Mouse (Mus musculus): ENCODE results near the gene Cisd2. TPM values are rescaled to one million over a fixed set of nuclear protein-coding genes. Genes with fewer than 3 reads are reported as not detected.

Cisd2 gene
- polyA plus RNA-seq, 1 experiment from 2014 or later = 41.6 TPM

DNA sequence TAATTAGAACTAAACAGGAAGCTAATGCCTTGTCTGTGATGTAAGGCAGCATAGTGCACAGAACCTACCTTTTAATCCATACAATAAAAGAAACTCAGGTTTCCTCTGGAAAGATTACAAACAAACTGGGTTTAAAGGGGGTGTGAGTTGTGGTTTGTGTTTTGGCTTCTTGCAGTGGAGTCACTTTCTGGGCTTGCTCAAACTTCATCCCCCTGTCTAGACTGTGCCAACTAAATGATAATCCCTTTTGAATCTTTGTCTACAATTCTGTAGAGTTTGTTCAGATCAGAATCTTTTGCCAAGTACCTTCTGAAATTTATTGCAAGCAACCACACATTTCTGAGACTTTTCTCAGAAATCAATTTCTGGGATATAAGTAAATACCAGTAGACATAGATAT is 21.2 kb upstream of the Cisd2 start:
- Histone ChIP-seq H3K27ac (ENCODE audit: low read depth, low read length) (no peak overlapping the region), H3K36me3 (ENCODE audit: control insufficient read depth, insufficient read depth) (no peaks in the 10 kb centered on the region), H3K9me3 (ENCODE audit: control insufficient read depth) (no peaks in the 10 kb centered on the region), H3K4me1 (replicated peaks; ENCODE audit: control insufficient read depth, insufficient read depth, low read length) (peaks cover 10% of the 10 kb centered on the region), H3K4me2 (replicated peaks; ENCODE audit: low read depth) (no peak overlapping the region), H3K27me3 (replicated peaks; ENCODE audit: control insufficient read depth, insufficient read depth, low read length) (no peaks in the 10 kb centered on the region), H3K9ac (ENCODE audit: low read depth, low read length) (no peak overlapping the region), H3K4me3 (ENCODE audit: low read depth, low read length) (no peak overlapping the region)
- no peak for TF ChIP-seq CTCF (IDR thresholded peaks at IDR 0.05; ENCODE audit: low read depth)
- ATAC-seq = no peak

DNA sequence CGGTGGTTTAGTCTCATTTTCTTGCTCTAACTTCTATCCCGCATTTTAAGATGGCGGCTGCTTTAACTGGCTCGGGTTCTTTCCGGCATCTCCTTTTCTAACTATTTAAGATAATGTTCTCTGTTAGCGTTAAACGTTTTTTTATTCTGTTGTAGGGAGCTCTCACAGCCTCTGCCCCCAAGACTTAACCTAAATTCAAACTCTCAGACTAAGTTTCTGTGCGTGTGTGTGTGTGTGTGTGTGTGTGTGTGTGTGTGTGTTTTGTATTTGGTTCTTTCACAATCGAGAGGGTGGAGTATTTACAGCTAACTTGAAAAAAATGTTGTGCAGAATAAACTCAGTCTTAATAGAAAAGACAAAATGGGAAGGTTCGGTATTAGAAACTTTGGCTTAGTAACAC is 16.9 kb upstream of the Cisd2 start:
- H3K27me3 ChIP-seq (replicated peaks; ENCODE audit: control insufficient read depth, insufficient read depth, low read length) = no peaks in the 10 kb centered on the region
- H3K4me1 ChIP-seq (replicated peaks; ENCODE audit: control insufficient read depth, insufficient read depth, low read length) = peaks cover 10% of the 10 kb centered on the region
- TF ChIP-seq CTCF (IDR thresholded peaks at IDR 0.05; ENCODE audit: low read depth) = no peak
- peak overlapping the region; percentile 66 for H3K4me2 ChIP-seq (replicated peaks; ENCODE audit: low read depth)
- peak overlapping the region; percentile 67 for H3K4me3 ChIP-seq (ENCODE audit: low read depth, low read length)
- H3K27ac ChIP-seq (ENCODE audit: low read depth, low read length) = peak overlapping the region; percentile 100; the same call in 1 of the 2 replicates
- ATAC-seq = no peak
- peak overlapping the region; percentile 96 for H3K9ac ChIP-seq (ENCODE audit: low read depth, low read length)
- H3K36me3 ChIP-seq (ENCODE audit: control insufficient read depth, insufficient read depth) = no peaks in the 10 kb centered on the region
- 10% methylated on average over 10 of the region's 10 CpGs for WGBS
- no peaks in the 10 kb centered on the region for H3K9me3 ChIP-seq (ENCODE audit: control insufficient read depth)

DNA sequence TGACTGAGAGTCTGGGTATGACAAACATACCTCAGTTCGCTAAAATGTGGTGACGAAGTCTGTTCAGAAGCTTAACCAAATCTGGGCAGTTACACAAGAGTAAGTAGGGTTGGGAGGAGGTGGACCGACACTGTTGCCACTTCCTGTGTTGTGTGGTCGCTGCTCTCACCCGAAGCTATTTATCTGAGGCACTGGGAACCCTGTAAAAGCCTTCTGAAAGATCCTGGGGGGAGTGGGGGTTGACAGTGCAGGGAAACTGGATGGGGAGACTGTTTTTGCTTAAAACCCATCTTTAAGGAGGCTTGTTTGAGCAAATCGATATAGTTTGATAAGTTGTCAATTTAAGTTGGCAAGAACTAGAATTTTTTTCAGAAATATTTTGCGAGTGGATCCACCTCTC is 16.5 kb upstream of the Cisd2 start:
- H3K36me3 ChIP-seq (ENCODE audit: control insufficient read depth, insufficient read depth) = no peaks in the 10 kb centered on the region
- peak overlapping the region; percentile 96 for H3K9ac ChIP-seq (ENCODE audit: low read depth, low read length)
- H3K27me3 ChIP-seq (replicated peaks; ENCODE audit: control insufficient read depth, insufficient read depth, low read length) = no peaks in the 10 kb centered on the region
- H3K9me3 ChIP-seq (ENCODE audit: control insufficient read depth) = no peaks in the 10 kb centered on the region
- ATAC-seq = no peak
- peak overlapping the region; percentile 66 for H3K4me2 ChIP-seq (replicated peaks; ENCODE audit: low read depth)
- peaks cover 10% of the 10 kb centered on the region for H3K4me1 ChIP-seq (replicated peaks; ENCODE audit: control insufficient read depth, insufficient read depth, low read length)
- TF ChIP-seq CTCF (IDR thresholded peaks at IDR 0.05; ENCODE audit: low read depth) = no peak
- H3K27ac ChIP-seq (ENCODE audit: low read depth, low read length) = peak overlapping the region; percentile 100
- H3K4me3 ChIP-seq (ENCODE audit: low read depth, low read length) = peak overlapping the region; percentile 67
- WGBS = 6% methylated on average over 7 of the region's 7 CpGs

DNA sequence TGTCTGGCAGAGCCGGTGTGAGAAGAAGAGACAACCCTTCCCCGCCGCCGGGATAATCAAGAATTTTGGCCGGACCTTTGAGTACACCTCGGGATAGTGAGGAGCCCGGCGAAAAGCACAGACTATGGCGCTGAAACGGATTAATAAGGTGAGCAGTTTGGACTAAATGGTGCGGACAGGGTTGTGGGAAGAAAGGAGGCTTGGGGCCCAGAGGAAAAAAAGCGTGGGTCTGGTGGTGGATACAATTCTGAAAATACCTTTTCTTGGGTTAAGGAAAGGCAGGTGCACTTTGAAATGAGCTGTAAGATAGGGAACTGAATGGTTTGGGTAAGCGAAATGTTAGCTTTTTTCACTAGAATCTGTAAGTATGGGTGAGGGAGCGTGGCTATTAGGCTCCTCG is 15.9 kb upstream of the Cisd2 start:
- peak overlapping the region; percentile 66 for H3K4me2 ChIP-seq (replicated peaks; ENCODE audit: low read depth)
- H3K4me3 ChIP-seq (ENCODE audit: low read depth, low read length) = peak overlapping the region; percentile 67
- no peaks in the 10 kb centered on the region for H3K36me3 ChIP-seq (ENCODE audit: control insufficient read depth, insufficient read depth)
- WGBS = 2% methylated on average over 15 of the region's 15 CpGs
- peak overlapping the region; percentile 96 for H3K9ac ChIP-seq (ENCODE audit: low read depth, low read length)
- no peak for ATAC-seq
- H3K4me1 ChIP-seq (replicated peaks; ENCODE audit: control insufficient read depth, insufficient read depth, low read length) = peaks cover 6% of the 10 kb centered on the region
- H3K27ac ChIP-seq (ENCODE audit: low read depth, low read length) = peak overlapping the region; percentile 100
- TF ChIP-seq CTCF (IDR thresholded peaks at IDR 0.05; ENCODE audit: low read depth) = no peak
- no peaks in the 10 kb centered on the region for H3K27me3 ChIP-seq (replicated peaks; ENCODE audit: control insufficient read depth, insufficient read depth, low read length)
- H3K9me3 ChIP-seq (ENCODE audit: control insufficient read depth) = no peaks in the 10 kb centered on the region

DNA sequence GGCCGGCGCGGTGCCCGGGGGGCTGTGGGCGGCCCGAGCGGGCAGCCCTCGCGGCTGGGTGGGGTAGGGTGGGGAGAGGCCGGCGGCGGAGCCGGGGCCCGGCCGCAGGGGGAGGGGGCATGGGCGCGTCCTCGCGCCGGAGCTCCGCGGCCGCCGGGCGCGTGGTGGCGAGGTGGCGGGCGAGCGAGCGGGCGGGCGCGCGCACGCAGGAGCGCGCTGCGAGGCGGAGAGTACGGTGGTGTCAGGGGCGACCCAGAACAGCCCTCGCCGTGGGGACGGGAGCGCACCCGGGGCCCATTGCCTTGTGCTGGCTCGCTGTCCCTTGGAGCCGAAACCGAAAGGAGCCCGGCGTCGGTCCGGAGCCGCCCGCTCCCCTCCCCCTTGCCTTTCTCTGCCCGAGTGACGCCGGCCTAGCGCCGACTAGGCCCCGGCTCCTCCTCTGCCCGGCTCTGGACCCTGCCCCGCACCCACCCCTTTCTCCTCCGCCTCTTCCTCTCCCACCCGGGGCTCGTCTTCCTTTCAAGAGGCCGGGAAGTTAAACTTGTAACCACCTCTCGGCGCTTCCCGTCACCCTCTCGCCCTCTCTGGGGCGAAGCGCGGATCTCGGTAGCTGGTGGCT is 15.3 kb upstream of the Cisd2 start:
- peak; percentile 64 for ATAC-seq
- no peak for TF ChIP-seq CTCF (IDR thresholded peaks at IDR 0.05; ENCODE audit: low read depth)
- Histone ChIP-seq H3K27me3 (replicated peaks; ENCODE audit: control insufficient read depth, insufficient read depth, low read length) (no peaks in the 10 kb centered on the region), H3K4me1 (replicated peaks; ENCODE audit: control insufficient read depth, insufficient read depth, low read length) (peaks cover 5% of the 10 kb centered on the region; the same call in 1 of the 2 replicates), H3K4me2 (replicated peaks; ENCODE audit: low read depth) (peak overlapping the region; percentile 66), H3K9me3 (ENCODE audit: control insufficient read depth) (no peaks in the 10 kb centered on the region), H3K27ac (ENCODE audit: low read depth, low read length) (peak overlapping the region; percentile 100), H3K9ac (ENCODE audit: low read depth, low read length) (peak overlapping the region; percentile 96), H3K4me3 (ENCODE audit: low read depth, low read length) (peak overlapping the region; percentile 67), H3K36me3 (ENCODE audit: control insufficient read depth, insufficient read depth) (no peaks in the 10 kb centered on the region)
- WGBS = under 1% methylated on average over 53 of the region's 76 CpGs

DNA sequence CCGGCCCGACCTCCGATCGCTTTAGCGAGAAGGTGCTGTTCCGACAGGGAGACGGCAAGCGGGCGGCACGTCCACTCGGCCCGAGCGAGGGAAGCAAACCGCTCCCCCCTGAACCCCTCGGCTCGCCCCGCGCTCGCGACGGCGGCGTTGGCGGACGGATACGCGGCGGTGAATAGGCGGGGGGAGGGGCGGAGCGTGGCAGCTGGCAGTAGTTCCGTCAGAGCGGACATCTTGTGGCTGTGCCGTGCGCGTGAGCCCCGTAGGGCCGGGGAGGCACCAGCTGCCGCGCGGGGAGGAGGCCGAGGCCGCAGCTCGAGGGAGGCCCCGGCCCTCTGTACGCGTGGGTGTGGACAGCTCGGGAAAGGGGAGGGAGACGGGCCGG is 14.8 kb upstream of the Cisd2 start:
- Histone ChIP-seq H3K4me2 (replicated peaks; ENCODE audit: low read depth) (peak overlapping the region; percentile 66), H3K9me3 (ENCODE audit: control insufficient read depth) (no peaks in the 10 kb centered on the region), H3K4me3 (ENCODE audit: low read depth, low read length) (peak overlapping the region; percentile 67), H3K27ac (ENCODE audit: low read depth, low read length) (peak overlapping the region; percentile 100), H3K36me3 (ENCODE audit: control insufficient read depth, insufficient read depth) (no peaks in the 10 kb centered on the region), H3K9ac (ENCODE audit: low read depth, low read length) (peak overlapping the region; percentile 96), H3K27me3 (replicated peaks; ENCODE audit: control insufficient read depth, insufficient read depth, low read length) (no peaks in the 10 kb centered on the region), H3K4me1 (replicated peaks; ENCODE audit: control insufficient read depth, insufficient read depth, low read length) (peaks cover 5% of the 10 kb centered on the region; the same call in 1 of the 2 replicates)
- under 1% methylated on average over 49 of the region's 50 CpGs for WGBS
- peak; percentile 74 for ATAC-seq
- no peak for TF ChIP-seq CTCF (IDR thresholded peaks at IDR 0.05; ENCODE audit: low read depth)
